Mouse (Mus musculus): ENCODE data around the gene Ddr2. TPM values are rescaled to one million over a fixed set of nuclear protein-coding genes. Genes with fewer than 3 reads are reported as not detected.
A peak's percentile ranks its signal among the peaks of the same experiment; 100 is the strongest.

The Ddr2 gene
- polyA plus RNA-seq, 1 experiment = 15.5 TPM

- no peak within 1 kb of the TSS for H3K27ac ChIP-seq (replicated peaks; ENCODE audit: low read depth, low read length)
- no peaks in the 10 kb centered on the region for H3K4me1 ChIP-seq (ENCODE audit: control insufficient read depth, insufficient read depth, insufficient read length, low read length)
- H3K4me3 ChIP-seq (ENCODE audit: insufficient read depth, low read depth, low read length) = peak within 1 kb of the TSS; percentile 71
Observed at GRCm38 (mm10) chr1:169968792-169969515, 141.6 kb downstream of the Ddr2 start, which contains the start of gene Hsd17b7. Hsd17b7 (minus strand) TSS chr1:169969241.

GRCm38 (mm10) chr1:169953106-169953505 is 157.5 kb downstream of the Ddr2 start:
- Histone ChIP-seq H3K4me1 (ENCODE audit: control insufficient read depth, insufficient read depth, insufficient read length, low read length) (no peaks in the 10 kb centered on the region), H3K27ac (replicated peaks; ENCODE audit: low read depth, low read length) (no peak overlapping the region), H3K4me3 (ENCODE audit: insufficient read depth, low read depth, low read length) (no peak overlapping the region)

GRCm38 (mm10) chr1:169952636-169953035 is 157.9 kb downstream of the Ddr2 start:
- Histone ChIP-seq H3K4me3 (ENCODE audit: insufficient read depth, low read depth, low read length) (no peak overlapping the region), H3K4me1 (ENCODE audit: control insufficient read depth, insufficient read depth, insufficient read length, low read length) (no peaks in the 10 kb centered on the region), H3K27ac (replicated peaks; ENCODE audit: low read depth, low read length) (no peak overlapping the region)

GRCm38 (mm10) chr1:169951561-169951960 is 159.0 kb downstream of the Ddr2 start:
- Histone ChIP-seq H3K4me3 (ENCODE audit: insufficient read depth, low read depth, low read length) (no peak overlapping the region), H3K4me1 (ENCODE audit: control insufficient read depth, insufficient read depth, insufficient read length, low read length) (no peaks in the 10 kb centered on the region), H3K27ac (replicated peaks; ENCODE audit: low read depth, low read length) (no peak overlapping the region)

GRCm38 (mm10) chr1:169950651-169951050 is 159.9 kb downstream of the Ddr2 start:
- H3K4me1 ChIP-seq (ENCODE audit: control insufficient read depth, insufficient read depth, insufficient read length, low read length) = no peaks in the 10 kb centered on the region
- no peak overlapping the region for H3K4me3 ChIP-seq (ENCODE audit: insufficient read depth, low read depth, low read length)
- no peak overlapping the region for H3K27ac ChIP-seq (replicated peaks; ENCODE audit: low read depth, low read length)

GRCm38 (mm10) chr1:169949981-169950380 is 160.6 kb downstream of the Ddr2 start:
- H3K4me1 ChIP-seq (ENCODE audit: control insufficient read depth, insufficient read depth, insufficient read length, low read length) = no peaks in the 10 kb centered on the region
- no peak overlapping the region for H3K4me3 ChIP-seq (ENCODE audit: insufficient read depth, low read depth, low read length)
- H3K27ac ChIP-seq (replicated peaks; ENCODE audit: low read depth, low read length) = no peak overlapping the region

GRCm38 (mm10) chr1:169948866-169949265 is 161.7 kb downstream of the Ddr2 start:
- no peaks in the 10 kb centered on the region for H3K4me1 ChIP-seq (ENCODE audit: control insufficient read depth, insufficient read depth, insufficient read length, low read length)
- H3K27ac ChIP-seq (replicated peaks; ENCODE audit: low read depth, low read length) = no peak overlapping the region
- no peak overlapping the region for H3K4me3 ChIP-seq (ENCODE audit: insufficient read depth, low read depth, low read length)

- no peak overlapping the region for H3K4me3 ChIP-seq (ENCODE audit: insufficient read depth, low read depth, low read length)
- no peak overlapping the region for H3K27ac ChIP-seq (replicated peaks; ENCODE audit: low read depth, low read length)
Observed at GRCm38 (mm10) chr1:169948280-169948679, 162.3 kb downstream of the Ddr2 start.

GRCm38 (mm10) chr1:169947654-169948053 is 162.9 kb downstream of the Ddr2 start:
- no peaks in the 10 kb centered on the region for H3K4me1 ChIP-seq (ENCODE audit: control insufficient read depth, insufficient read depth, insufficient read length, low read length)
- H3K4me3 ChIP-seq (ENCODE audit: insufficient read depth, low read depth, low read length) = no peak overlapping the region
- no peak overlapping the region for H3K27ac ChIP-seq (replicated peaks; ENCODE audit: low read depth, low read length)

More at GRCm38 (mm10) chr1:169948280-169948679, 162.3 kb downstream of the Ddr2 start:
- no peaks in the 10 kb centered on the region for H3K4me1 ChIP-seq (ENCODE audit: control insufficient read depth, insufficient read depth, insufficient read length, low read length)

DNA sequence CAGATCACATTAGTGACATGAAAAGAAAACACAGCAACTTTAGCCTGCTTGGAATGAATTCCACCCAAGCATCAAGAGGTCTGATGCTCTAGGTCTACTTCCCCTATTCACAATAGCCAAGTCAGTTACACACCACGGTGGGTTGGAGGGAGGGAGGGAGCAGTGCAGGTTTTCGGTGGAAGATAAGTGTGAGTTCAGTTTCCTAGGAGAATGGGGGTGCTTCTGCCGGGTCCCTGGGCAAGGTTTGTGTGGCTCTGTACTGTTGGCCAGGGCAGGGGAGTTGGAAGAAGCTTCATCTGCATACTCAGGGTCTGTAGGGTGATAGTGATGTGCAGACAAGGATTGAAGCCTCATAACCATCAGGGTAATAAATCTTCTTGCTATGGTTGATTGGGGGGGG is 164.6 kb downstream of the Ddr2 start:
- Histone ChIP-seq H3K27ac (replicated peaks; ENCODE audit: low read depth, low read length) (no peak overlapping the region), H3K4me3 (ENCODE audit: insufficient read depth, low read depth, low read length) (no peak overlapping the region), H3K4me1 (ENCODE audit: control insufficient read depth, insufficient read depth, insufficient read length, low read length) (no peaks in the 10 kb centered on the region)

GRCm38 (mm10) chr1:169939345-169939744 is 171.2 kb downstream of the Ddr2 start:
- no peaks in the 10 kb centered on the region for H3K4me1 ChIP-seq (ENCODE audit: control insufficient read depth, insufficient read depth, insufficient read length, low read length)
- no peak overlapping the region for H3K4me3 ChIP-seq (ENCODE audit: insufficient read depth, low read depth, low read length)

DNA sequence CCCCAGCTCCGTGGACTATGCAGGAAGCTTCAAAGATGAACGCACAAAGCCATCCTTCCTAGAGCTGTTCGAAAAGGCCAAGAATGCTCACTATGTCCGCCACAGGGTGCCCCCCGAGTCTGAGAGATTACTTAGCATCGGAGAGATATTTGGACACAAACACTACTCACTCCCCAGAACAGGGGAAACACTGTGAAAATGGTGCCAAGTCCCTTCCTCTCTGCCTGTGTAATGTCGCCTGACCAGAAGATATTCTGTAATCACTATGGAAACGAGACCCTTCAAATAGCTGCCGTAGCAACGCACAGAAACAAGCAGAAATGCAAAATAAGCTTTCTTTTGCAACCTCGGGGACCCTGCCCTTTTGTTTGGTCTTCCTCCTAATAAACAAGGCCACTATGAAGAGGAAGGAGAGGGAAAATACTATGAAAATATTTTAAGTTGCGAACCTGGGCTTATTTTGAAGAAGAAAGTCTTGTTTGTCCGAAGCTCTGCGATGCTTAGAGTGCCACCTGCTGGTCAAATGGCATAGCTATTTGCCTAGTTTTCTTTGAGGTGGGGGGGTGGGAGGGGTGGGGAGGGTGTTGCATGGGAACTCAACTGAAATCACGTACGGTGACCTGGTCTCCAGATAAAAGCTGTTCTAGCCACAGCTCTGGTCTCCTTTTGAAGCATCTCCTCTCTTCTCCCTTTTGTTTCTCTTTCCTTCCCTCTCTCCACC is 176.4 kb downstream of the Ddr2 start:
- no peaks in the 10 kb centered on the region for H3K4me1 ChIP-seq (ENCODE audit: control insufficient read depth, insufficient read depth, insufficient read length, low read length)
- H3K27ac ChIP-seq (replicated peaks; ENCODE audit: low read depth, low read length) = no peak overlapping the region
- H3K4me3 ChIP-seq (ENCODE audit: insufficient read depth, low read depth, low read length) = no peak overlapping the region

More at GRCm38 (mm10) chr1:169939345-169939744, 171.2 kb downstream of the Ddr2 start:
- no peak overlapping the region for H3K27ac ChIP-seq (replicated peaks; ENCODE audit: low read depth, low read length)

DNA sequence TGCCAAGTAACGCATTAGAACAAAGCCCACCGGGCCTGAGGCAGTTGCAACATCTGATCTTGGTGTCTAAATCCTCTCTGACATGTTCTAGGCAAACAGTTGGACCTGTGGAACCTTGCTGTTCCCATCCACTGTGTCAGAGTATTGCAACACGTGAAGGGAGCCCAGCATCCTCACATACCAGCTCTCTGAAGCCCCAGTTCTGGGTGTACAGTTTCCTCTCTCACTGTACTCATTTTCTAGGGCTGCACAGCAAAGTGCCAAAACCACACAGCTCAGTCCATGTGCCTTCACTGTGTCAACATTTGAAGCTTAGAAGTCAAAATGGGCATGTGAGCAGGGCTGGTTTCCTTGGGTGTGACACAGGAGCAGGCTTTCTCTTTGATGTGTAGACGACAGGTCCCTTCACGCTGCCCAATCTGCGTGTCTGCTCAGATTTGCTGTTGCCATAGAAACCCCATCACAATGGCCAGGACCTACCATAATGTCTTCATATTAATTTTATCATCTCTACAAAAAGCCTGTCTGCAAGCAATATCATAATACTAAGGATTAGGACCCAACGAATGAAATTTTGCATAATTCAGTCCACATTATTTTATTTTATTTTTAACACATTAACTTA is 178.3 kb downstream of the Ddr2 start:
- Histone ChIP-seq H3K4me1 (ENCODE audit: control insufficient read depth, insufficient read depth, insufficient read length, low read length) (no peaks in the 10 kb centered on the region), H3K27ac (replicated peaks; ENCODE audit: low read depth, low read length) (no peak overlapping the region), H3K4me3 (ENCODE audit: insufficient read depth, low read depth, low read length) (no peak overlapping the region)

- no peak overlapping the region for H3K4me3 ChIP-seq (ENCODE audit: insufficient read depth, low read depth, low read length)
- H3K27ac ChIP-seq (replicated peaks; ENCODE audit: low read depth, low read length) = no peak overlapping the region
- no peaks in the 10 kb centered on the region for H3K4me1 ChIP-seq (ENCODE audit: control insufficient read depth, insufficient read depth, insufficient read length, low read length)
Observed at GRCm38 (mm10) chr1:169931698-169932097, 178.9 kb downstream of the Ddr2 start.

- H3K4me3 ChIP-seq (ENCODE audit: insufficient read depth, low read depth, low read length) = no peak within 1 kb of the TSS
Observed at GRCm38 (mm10) chr1:169928454-169928971, 182.0 kb downstream of the Ddr2 start, which contains the start of gene Ccdc190. Ccdc190 (plus strand) TSS chr1:169928648.

More at GRCm38 (mm10) chr1:169928454-169928971, 182.0 kb downstream of the Ddr2 start, which contains the start of gene Ccdc190:
- Histone ChIP-seq H3K27ac (replicated peaks; ENCODE audit: low read depth, low read length) (no peak within 1 kb of the TSS), H3K4me1 (ENCODE audit: control insufficient read depth, insufficient read depth, insufficient read length, low read length) (no peaks in the 10 kb centered on the region)

Data from brown adipose tissue, adult 24 weeks (tissue).